Mouse (Mus musculus) left cerebral cortex, adult 18-20 months (tissue): ENCODE results near the gene Wipi1. TPM values are rescaled to one million over a fixed set of nuclear protein-coding genes. Genes with fewer than 3 reads are reported as not detected.

Experiments
- DNase-seq, 2 experiments: peaks; one replicate each; pipeline ENCODE4 v3.0.0; 2021 to 2022; ENCODE audit warnings: low spot score in 2 of 2, mixed read lengths in 1 of 2
- total RNA-seq, 2 experiments: library from RNA; stranded (reverse); gene quantifications; 2 replicates each; pipeline ENCODE4 v1.2.3; 2021

Gene Wipi1
- total RNA-seq, 2 experiments from 2014 or later = 18.4 to 19.3 TPM

DNA sequence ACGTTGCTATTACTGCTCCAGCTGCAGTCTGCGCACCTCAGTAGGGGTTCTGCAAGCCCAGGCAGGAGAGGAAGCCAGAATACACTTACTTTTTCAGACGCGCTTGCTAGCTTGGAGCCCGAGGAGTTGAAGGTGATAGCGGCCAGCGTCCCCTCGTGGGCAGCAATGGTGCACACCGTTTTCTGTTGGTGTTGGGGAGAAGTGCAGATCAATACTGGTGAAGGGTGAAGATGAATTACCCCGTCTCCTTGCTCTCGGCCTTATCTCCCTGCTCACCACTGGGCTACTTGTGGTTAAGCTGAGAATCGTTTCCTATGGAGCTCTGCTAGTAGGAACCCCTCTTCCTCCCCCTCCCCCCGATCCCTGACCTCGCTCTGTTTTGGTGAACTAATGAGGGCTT lies 27.8 kb downstream of the Wipi1 start:
- DNase-seq = no peak

DNA sequence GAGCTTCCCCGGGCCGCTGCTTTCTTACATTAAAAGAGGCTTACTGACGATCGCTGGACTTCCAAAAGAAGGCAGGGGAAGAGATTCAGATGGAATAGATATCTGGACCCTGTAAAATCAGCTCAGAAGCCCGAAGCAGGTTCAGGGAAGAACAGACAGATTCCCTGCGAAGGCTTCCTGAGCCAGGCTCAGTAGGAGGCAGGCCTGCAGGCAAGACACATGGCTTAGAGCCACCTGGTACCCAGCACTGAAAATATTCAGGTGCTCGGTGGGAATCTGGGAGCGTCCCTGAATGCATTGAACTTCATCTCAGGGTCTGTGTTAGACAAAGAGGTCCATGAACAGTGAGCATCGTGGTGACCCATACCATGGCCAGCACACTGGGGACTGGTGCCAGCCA lies 31.8 kb downstream of the Wipi1 start:
- no peak for DNase-seq

DNA sequence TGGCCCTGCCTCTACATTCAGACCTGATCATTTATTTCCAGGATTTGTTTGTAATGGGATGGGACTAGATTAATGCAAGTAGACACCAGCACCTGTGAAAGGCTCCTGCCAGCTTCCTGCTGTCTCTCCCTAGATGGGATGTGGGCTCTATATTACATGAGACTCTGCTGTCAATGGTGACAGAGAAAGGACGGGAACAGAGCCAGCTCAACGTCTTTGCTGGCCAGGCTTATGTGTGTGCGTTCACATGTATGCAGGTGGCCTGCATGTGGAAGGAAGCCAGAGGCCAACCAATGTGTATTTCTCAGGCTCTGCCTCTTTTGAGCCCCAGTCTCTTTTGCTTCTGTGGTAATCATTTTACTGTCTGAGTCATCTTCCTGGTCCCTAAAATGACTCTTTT lies 33.2 kb downstream of the Wipi1 start:
- no peak for DNase-seq

DNA sequence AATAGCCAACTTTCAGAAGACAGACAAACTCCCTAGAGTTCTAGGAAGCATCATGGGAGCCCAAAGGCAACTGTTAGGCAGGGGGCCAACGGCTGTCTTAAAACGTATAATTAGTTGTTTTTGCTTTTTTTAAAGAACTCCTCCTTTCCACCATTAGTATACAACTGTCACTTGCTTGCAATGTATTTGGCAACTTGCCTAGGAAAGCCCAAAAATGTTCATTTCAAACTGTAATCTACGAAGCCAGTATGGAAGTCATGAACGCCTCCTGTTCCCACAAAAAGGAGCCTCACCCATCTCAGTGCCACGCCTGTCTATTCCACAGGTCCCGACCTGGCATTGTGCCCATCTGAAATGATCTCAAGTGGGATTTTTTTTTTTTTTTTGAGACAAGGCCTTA lies 35.9 kb downstream of the Wipi1 start:
- no peak for DNase-seq

DNA sequence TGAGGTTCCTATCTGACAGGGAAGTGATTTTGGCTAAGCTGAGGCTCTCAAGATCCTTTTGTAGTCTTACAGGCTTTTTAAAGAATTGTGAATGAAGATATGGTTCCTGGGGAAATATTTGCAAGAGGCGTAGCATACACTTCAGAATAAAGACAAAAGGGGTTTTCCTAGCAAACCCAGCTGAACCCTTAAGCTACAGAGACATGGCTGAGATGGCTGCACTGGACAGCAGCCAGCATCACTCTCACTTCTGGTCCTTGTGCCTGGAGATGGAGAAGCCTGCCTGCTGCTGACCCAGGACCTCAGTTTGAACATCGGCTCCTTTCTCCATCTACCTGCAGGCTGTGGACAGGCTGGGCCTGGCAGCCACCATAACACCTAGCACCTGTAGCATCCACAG lies 37.2 kb downstream of the Wipi1 start:
- DNase-seq = no peak

DNA sequence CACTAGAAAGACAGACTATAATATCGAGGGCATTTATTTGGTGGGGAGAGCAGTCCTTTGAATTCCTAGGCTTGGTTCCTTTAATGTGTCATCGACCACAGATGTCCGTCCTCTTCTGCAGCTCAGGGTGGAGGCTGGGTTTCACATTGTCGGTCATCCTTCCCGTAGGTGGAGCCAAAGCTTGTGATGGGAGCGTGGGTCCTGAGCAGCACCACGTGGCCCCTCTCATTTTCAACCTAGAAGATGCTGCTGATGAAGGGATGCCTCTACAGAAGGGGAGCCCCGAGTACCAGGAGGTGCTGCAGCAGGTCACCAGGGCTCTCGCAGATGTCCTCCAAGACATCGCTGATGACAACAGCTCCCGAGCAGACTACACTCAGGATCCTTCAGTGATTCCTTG lies 39.7 kb downstream of the Wipi1 start:
- no peak for DNase-seq

DNA sequence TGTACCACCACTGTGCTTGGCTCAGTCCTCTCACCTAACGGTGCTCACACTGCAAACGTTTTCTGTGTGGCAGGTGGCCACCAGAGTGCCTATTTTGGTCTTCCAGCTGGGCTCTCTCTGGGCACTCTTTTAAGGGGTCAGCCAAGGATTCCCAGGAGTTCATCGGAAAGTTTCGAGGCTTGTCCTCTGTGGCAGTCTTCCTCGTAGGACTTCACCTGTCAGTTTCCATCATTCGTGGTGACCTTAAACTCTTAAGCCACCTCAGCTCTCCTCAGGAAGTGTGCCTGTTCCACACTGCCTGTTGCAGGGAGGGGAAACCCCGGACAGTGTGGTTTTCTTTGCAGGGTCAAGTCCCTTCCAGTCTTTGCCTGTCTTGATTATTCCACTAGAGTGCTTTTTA lies 42.0 kb downstream of the Wipi1 start:
- no peak for DNase-seq

DNA sequence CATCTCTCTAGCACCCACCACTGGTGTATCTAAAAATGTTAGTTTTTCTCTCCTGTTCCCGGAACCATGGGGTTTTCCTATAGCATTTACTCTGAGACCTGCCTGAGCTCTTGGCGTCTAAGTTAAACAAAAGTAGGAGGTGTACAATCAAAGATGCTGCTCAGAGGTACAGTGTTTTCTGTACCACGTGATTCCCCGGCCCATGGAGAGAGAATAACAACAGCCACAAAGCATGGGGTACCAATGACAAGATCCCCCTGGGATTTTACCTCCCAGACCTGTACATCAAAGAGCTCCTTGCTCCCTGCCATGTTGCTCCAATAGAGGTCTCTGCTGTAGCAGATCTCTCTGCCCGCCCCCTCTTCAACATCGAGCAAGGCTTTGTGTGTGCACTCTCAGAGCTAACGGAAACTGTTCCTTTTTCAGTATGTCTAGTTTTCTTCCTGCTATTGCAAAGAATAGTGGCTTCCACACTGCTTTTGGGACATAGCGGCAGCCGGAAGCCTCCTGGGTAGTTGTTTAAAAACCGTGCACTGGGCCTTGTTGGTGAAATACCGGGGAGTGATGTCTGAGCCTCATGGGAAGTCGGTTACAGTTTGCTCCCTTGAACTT lies 42.7 kb downstream of the Wipi1 start:
- no peak for DNase-seq

DNA sequence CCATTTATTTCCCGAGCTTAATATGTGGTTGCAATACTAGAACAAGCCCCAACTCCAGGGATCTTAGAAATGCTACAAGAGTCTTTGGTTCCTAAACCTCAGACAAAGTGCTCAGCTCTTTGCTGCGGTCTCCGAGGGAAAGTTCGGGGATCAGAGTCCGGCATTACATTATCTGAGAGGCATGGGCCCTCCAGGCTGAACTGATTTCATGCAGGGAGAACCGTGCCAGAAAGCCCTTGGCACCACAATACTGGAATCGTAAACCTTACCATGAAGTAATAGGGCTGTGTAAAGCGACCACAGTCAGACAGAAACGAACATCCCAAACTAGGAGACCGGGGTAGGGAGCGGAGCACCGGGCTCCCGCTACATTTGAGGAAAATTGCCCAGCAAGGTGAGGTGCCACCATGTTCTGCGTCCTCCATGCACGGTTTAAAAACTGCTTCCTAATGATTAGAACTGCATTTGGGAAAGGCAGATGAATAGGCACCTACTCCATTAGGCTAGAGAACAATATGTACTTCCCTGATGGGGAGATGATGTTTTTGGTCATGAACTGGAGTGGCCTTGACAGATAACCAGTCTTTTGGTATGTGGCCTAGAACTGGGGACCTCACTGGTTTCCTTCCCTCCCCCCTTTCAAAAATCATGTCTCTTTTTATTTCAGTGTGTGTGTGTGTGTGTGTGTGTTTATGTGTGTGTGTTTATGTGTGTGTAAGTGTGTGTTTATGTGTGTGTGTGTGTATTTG lies 47.1 kb downstream of the Wipi1 start:
- DNase-seq = no peak

DNA sequence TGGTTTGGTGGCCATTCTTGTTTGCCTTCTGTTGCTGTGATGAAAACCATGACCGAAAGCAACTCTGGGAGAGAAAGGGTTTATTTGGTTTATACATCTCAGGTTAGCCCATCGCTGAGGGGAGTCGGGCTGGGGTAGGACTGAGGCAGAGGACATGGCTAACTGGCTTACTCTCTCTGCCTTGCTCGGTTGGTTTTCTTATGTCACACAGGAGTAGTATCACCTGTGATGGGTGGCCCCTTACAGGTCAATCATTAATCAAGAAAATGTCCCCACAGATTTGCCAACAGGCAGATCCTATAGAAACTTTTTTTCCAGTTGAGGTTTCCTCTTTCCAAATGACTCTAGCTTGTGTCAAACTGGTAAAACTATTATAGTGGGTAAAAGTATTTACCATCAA lies 48.1 kb downstream of the Wipi1 start:
- no peak for DNase-seq

DNA sequence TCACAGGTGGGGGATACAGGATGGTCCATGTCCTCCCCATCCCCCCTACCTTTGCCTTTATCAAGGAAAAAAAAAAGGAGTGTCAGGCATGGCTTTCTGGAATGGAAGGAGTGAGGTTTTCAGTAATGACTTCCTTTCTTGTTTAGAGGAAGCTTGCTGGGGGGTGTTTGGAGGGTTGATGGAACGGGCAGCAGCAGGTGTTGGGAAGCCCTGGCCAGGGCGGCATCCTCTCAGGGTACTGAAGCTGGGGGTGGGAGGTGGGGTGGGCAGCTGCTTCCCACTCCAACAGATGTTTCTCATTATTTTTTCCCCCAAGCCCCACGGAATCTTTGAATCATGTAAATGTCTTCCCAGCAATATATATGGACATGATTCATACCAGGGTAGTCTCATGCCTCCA lies 50.3 kb downstream of the Wipi1 start:
- no peak for DNase-seq

DNA sequence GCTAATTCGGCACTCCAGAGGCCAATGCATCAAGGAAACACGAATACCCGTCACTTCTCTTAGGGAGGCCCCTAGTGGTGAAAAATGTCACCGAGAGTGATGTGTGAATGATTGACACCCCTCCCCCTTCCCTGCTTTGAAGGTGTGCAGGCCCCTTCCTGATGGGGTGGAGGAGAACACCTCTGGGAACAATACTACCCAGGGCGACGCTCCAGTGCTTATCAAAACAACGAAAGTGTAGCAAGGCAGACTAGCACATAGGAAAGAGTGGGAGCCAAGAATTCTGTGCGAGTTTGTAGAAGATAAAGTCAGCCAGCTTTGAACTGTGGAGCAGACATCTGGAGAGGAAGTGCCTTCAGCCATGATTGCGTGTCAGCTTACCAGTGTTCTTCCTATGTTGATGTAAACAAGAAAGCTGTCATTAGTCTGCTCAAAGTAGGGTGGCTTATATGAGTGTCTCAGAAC lies 50.9 kb downstream of the Wipi1 start:
- DNase-seq = no peak

DNA sequence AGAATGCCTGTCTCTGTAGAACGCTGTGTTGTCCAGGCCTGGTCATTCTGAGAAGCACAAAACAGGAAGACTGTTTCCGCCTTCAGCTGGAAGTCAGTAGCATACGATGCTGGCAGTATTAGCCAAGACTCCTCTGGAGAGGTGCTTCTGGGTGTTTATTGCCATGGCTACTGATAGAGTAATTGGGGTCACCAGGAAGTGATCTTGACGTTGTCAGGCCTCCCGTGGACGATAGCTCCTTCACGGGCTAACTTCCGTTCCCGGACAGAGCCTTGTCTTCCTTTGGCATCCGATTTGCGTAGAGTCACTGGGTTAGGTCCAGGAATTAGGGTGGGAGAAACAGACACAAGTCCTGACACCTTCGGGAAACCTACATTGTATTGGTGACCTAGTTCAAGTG lies 52.5 kb downstream of the Wipi1 start:
- no peak for DNase-seq

DNA sequence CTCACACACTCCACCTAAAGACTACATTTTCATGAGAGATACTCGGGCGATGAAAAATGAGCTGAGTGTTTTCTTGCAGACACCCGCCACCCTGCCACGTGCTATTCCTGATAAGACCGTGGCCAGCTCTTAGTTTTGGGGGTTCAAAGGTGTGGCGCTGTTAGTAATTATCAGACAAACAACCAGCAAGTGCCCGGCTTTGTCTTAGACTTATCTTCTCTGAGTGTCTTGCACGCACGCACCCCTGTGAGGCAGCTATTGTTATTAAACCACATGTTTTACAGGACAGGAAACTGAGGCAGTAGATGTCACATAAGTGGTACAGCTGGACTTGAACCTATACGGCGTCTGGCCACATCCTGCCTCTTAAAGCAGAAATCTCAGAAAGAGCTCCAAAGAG lies 54.3 kb downstream of the Wipi1 start:
- no peak for DNase-seq

DNA sequence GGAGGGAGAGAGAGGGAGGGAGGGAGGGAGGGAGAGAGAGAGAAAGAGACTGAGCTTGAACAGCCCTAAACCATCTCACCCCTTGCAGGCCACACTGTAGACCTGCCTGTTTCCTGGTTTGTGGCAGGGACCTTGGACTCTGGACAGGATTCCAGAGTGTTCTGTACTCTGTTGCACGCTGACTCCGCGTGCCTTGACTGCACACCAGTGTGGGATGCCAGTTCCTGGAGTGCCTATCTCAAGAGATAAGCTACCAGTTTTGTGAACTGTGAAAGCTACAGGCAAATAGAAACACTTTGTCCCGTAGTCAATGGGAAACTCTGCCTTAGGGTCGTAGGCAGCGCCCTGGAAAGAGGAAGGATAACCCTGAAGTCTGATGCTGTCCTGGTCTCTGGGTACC lies 55.6 kb downstream of the Wipi1 start:
- no peak for DNase-seq

DNA sequence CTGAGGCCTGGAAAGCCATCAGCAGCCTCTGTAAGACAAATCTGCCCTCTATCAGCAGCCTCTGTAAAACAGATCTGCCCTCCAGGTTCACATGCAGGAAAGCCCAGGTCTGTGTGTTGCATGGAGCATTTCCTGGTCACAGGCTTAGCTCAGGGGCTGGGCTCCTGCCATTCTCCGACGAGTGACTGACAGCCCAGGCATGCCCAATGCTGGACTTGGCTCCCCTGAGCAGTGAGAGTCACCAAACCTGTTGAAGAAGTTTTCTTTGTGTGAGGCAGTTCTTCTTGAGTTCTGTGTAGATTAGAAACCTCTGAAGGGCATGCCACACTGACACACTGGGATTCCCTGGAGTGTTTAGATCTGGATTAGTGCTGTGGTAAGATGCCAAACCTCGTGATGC lies 57.3 kb downstream of the Wipi1 start:
- DNase-seq = no peak

DNA sequence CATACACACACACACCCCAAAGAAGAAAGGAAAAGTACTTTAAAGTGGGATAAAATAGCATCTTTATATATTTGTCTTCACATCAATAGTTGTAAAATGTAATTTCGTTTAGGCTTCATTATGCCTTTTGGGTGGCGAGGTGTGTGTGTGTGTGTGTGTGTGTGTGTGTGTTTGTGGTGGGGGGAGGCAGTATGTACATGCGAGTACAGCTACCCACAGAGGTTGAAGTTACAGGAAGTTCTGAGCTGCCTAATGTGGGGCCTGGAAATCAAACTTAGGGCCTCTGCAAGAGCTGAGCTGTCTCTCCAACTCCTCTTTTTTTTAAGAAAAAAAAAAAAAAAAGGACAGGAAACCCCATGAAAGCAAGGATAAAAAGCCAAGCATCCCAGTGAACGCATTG lies 57.8 kb downstream of the Wipi1 start:
- no peak for DNase-seq

DNA sequence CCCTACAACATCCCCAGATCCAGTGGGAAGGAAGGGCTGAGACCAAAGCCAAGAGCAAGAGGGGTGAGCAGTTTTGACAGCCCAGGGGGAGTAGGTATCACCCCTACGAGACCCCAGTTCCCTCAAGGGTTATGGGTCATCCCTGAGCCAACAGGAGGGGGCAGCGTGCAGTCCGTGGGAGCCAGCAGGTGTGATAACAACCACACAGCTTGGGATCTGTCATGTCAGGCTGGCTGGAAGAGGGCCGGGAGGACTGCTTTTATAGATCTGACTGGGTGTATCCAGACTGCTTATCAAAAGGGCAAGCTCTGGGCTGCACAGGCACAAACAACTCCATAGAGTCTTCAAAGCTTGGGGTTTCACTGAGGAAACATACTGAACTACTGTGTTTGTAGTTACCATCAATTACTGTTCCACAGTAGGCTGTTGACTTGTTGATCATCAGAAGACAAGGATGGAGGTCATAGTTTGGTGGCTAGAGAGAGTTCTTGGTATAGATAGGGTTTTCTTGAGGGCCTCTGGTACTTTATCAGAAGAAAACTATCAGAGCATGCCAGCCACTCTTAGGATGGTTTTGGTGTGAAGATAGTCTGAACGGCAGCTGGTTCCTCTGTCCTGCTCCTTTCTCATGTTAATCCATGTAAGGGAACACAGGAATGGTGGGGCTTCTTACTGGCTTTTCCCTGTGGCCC lies 62.0 kb downstream of the Wipi1 start:
- DNase-seq = no peak

DNA sequence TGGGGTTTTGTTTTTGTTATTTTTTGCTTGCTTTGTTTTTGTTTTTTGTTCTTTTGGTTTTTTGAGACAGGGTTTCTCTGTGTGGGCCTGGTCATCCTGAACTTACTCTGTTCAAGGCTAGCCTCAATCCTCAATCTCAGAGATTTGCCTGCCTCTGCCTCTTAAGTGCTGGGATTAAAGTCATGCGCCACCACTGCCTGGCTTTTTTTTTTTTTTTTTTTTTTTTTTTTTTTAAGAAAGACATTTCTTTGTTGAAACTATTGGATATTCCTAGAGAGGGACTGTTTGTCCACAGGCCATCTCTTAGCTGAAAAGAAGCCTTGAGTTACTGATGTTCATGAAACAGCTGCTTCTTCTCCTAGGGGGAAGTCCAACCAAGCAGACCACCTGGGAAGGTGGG lies 64.1 kb downstream of the Wipi1 start:
- no peak for DNase-seq

DNA sequence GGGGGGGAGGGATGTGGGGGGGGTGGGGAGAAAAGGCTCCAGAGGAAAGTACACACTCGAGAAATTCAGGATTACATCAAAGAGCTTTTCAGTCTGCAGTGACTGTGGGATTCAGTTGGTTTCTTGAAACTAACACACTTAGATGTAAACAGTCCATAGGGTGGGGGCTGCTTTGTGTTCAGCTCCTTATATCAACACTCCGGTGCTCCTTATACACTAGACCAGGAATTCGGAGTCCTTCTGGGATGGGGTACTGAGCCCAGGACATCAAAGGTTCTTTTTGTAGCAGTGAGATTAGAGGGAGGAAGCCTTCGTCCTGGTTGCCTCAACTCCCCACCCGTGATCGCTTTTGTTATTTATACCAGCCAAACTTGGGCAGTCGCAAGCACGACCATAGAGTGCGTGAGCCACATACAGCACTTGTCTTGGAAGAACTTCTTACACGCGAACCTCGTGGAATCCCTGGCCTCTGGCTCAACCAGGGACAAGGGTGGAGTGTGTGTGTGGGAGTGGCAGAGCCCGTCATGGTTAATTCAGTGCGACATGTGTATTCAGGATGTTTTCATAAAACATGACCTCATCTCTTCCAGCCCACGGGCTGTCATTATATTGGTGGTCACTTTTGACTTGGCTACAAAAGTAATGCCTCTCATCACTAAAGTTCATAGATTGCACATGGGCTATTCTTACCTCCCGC lies 65.3 kb downstream of the Wipi1 start:
- no peak for DNase-seq

DNA sequence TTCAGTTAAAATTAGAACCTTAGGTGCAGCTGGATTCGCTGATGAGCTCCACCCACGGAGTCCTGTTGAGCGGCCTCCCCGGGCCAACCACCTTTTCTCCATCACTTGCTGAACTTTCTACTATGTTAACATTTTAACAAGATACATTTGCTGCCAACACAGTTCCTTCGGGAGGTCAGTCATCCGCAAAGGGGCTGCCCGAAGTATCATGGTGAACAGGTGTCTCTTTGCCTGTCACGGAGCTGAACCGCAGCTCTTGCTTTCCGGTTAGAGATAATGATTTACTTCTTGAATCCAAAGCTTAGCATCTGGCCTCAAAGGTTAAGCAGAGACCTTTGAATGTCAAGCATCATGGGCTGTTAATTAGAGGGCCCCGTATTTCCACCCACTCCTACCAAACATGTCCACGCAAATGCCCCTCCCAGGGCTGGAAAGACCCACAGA lies 66.0 kb downstream of the Wipi1 start:
- DNase-seq = no peak

DNA sequence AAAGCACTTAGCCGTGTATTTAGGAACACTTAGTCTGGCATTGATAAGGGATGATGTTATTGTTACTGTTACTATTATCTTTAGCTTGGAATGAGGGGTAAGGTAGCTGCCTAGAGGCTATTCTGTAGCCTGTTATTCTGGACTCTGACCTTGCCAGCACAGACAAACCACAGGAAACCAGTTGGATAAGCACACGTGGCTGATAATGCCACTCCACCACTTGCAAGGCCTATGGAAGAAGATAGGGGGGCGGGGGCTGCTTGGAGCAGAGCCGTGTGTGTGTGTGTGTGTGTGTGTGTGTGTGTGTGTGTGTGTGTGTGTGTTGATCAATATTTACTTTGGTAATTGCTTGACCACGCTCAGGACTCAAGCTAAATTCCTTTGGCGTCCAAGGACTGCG lies 66.5 kb downstream of the Wipi1 start:
- no peak for DNase-seq
